Mouse (Mus musculus) urinary bladder, postnatal 25 days (tissue): Measurements from ENCODE around the gene Plekha7.

Experiments used
- DNase-seq: peaks from one replicate; pipeline ENCODE4 v3.0.0; 2022; ENCODE audit warnings: low spot score

Gene Plekha7

GRCm38 (mm10) chr7:116187521-116187920 lies 120.7 kb downstream of the Plekha7 start:
- DNase-seq, result no peak

DNA sequence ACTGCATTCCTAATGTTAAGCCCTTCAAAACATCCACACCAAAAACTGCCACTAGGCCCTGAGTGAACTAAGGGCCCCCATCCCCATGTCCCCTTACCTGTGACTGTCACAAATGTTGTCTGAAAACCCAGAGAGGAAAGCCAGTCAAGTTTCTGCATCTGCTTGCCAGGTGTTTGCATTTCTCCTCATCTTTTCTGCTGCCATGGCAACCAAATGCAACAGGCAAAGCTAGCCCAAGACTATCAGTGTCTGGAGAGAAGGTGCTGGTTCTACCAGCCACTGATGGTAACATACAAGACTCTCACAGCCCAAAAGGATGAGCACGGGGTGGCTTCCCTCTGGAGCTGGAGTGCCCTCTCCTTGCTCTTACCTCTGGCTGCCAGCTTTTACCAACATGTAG lies 121.3 kb downstream of the Plekha7 start:
- no peak for DNase-seq

DNA sequence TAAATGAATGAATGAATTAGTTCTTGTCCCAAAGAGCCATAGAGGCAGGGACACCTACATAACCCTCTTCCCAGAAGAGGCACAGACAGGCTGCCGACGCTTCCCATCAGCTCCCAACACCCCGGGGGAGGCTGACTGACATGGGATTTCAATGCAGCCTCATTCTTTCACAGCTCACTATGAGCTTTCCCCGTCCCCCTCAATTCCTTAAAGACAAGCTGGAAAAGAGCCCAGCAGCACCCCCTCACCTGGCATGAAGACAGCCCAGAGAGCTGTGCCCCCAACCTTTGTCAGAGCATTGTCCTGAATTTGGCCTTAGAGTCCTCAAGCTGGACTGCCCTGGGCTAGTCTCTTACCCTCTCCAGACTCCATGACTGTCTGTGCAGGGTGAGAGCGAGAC lies 122.0 kb downstream of the Plekha7 start:
- DNase-seq, result no peak

- DNase-seq, result no peak
Observed at GRCm38 (mm10) chr7:116184358-116185057, 123.7 kb downstream of the Plekha7 start.

GRCm38 (mm10) chr7:116182451-116182850 lies 125.7 kb downstream of the Plekha7 start:
- no peak for DNase-seq

DNA sequence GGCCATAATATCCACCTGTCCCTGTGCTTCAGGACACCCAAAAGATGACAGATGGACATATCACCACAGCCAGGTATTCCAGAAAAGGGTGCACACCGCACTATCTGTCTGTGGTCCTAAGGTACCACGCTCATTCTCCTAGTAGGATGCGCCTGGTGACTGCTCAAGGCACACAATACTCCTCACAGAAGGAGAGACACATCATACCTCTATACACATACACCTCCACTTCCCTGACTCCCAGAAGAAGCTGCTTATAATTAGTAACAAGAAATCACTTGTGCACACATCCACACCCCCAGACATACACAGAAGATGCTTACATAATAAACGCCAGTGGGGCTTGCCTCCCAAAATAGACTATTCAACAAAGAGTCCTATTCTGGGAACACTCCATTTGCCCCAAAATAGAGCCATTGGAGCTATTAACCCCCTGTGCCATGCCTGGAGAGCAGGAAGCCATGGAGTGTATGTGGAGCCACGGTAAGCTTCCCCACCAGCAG lies 126.7 kb downstream of the Plekha7 start:
- DNase-seq, result no peak

DNA sequence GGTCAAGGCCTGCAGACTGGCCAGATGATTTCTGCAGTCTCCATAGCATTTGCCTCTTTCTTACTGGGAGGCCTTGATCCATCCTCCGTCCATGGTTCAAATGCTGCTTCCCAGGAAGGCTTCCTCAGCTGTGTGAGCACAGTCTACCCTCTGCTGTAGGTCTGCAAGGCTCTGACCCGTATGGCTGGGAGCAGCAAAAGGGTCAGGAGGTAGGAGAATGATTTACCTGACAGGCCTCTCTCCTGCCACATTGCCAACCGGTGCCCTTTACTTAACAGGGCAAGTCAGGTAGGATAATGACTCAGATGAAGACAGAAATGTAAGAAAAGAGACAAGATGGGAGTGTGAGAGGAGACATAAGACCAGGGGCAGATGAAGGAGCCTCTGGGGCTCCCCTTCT lies 129.3 kb downstream of the Plekha7 start:
- no peak for DNase-seq

DNA sequence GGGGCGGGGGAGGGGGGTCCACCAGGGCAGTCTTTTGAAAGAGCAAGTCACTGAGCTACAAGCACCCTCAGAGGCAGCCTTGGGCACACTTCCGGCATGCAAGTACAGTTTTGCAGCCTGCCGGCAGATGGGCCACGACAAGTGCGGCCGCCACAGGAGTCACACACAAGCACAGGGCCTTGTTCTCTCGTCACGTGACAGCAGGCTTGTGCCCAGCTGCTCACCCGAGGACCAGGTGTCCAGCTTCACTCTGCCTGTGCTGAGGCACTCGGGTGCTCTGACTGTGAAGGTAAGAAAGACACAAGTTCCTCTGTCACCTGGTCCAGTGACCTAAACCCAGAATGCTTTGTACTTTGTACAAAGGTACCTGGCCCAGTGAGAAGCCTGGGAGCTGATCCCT lies 135.4 kb downstream of the Plekha7 start:
- no peak for DNase-seq

- no peak for DNase-seq
Observed at GRCm38 (mm10) chr7:116169426-116169825, 138.8 kb downstream of the Plekha7 start.

- no peak for DNase-seq
Observed at GRCm38 (mm10) chr7:116168224-116168623, 140.0 kb downstream of the Plekha7 start.

DNA sequence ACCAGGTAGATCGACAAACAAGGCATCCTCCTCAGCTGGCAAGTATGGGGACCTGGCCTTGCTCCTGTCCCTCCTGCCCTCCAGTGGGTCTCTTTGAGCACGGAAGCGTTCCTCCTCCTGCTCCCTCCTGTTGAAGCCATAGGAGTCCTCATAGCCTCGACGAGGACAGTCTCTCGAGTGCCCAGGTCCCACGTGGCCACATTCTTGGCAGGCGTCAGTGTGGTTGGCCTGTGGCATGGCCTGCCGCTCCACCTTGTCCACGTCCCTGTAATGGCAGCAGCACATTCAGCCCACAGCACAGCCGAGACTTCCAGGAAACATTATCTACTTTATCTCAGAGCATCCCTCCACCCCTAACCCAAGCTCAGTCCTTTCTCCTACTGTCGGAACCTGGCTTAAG lies 143.9 kb downstream of the Plekha7 start:
- DNase-seq, result no peak

DNA sequence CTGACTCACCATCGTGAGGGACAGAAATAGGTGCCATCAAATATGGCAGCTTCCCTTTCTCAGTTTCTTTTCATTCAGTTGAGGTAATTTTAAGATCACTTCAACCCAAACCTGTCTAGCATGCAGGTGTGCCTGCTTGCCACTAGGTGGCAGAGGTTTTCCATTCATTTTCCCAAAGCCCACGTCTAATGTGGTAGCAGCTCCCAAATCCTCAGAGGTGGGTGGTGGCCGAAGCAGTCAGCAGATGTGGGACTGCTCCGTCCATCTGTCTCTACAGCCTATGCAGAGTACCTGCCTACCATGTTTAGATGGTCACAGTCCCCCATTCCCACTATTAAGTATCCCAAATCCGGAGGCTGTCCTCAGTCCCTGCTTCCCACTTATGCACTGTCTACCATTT lies 146.6 kb downstream of the Plekha7 start:
- peak; percentile 21 for DNase-seq

- DNase-seq, result no peak
Observed at GRCm38 (mm10) chr7:116156894-116157143, 151.4 kb downstream of the Plekha7 start.

DNA sequence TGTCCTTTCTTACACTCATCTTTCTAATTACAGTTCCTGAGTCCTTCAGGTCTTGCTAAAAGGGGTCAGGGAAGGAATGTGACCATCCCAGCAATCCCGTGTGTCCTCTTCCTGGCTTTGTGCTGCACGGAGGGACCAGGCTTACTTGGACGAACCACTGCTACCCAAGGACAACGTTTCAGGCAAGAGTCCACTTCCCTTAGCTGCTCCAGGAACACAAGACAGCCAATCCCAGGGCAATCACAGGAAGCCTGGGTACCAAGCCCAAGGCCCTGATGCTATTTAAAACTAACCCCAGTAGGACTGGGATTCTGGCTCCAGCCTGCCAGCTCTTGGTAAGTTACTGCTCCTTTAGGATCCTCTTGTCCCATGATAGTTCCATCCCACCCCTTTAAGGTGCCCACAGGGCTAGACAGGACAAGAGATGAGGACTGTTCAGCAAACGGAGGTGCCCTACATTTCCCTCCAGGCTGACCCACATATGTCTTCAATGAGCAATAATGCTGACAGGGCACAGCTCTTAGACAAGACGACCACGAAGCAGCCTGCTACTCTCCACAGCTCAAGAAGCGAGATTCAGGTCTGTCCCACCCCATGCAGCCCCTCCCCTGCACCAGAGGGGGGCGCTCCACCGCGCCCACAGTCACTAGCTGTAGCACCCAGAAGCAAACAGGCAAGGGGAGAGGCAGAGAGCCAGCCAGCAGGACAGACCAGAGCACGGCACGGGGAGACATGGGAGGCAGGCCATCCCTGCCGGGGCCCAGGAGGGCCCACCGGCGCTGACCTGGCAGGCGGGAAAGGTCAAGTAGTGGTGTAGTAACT lies 151.9 kb downstream of the Plekha7 start:
- no peak for DNase-seq

- no peak for DNase-seq
Observed at GRCm38 (mm10) chr7:116153781-116154368, 154.3 kb downstream of the Plekha7 start.

- no peak for DNase-seq
Observed at GRCm38 (mm10) chr7:116149568-116149967, 158.6 kb downstream of the Plekha7 start.

DNA sequence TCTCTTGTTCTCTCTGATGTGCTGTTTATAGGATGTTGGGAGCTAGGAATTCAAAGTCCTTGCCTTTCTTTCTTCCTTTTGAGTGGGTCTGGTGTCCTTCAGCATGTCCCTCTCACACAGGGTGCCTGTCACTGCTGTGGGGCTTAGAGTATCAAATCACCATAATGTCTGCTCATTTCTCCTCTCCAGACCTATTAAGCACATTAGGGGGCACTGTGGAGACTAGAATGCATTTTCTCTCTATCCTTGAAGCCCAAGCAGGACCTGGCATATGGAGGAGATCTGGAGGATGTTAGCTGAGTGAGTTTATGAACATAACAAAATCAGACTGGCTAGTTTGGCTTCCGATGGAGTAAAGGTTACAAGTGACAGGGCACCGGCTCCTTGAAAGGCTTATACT lies 161.1 kb downstream of the Plekha7 start:
- no peak for DNase-seq

GRCm38 (mm10) chr7:116145030-116145429 lies 163.1 kb downstream of the Plekha7 start:
- no peak for DNase-seq

DNA sequence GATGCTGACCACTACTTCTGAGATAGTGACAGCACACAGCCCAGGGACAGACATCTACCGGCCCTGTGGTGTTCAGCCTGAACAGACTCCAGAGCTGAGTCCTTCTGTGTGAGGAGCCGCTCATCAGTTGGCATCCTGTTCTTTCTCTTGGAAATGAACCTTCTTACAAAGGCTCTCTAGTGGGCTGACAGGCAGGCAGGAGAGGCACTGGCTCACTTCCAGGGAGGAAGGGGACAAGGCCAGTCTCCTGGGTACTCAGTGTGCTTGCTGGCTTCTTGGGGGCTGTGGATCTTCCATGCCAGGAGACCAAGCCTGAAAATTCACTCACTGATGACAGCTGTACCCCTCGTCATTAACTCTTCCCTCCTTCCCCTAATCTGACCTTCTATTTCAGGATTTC lies 170.5 kb downstream of the Plekha7 start:
- no peak for DNase-seq

DNA sequence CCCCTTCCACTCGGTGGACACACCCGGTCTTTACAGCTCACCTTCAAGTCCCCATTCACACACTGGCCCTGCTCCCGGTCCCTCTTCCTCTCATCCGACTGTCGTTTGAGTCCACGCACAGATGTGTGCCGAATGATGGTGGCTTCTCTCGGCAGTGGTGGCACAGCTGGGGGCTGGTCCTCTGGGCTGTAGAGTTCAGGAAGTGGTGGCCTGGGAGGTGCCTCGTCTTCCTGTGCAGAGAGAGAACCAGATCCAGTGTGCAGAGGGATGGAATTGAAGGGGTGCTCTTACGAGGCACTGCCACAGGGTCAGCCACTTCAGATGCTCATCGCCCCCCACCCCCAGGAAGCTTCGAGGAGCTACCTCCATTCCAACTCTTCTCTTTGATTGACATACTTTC lies 171.0 kb downstream of the Plekha7 start:
- no peak for DNase-seq

GRCm38 (mm10) chr7:116134413-116135292 lies 173.5 kb downstream of the Plekha7 start:
- no peak for DNase-seq

GRCm38 (mm10) chr7:116132078-116132477 lies 176.1 kb downstream of the Plekha7 start:
- peak; percentile 70 for DNase-seq
